Mouse (Mus musculus) thymus, adult 2 months (tissue): ENCODE measurements at regions not wholly inside any gene's neighbourhood (a gene's known extent, or its start where the extent isn't known, plus 50 kb on each side); places are given as distances from the start of the nearest gene placed in this dataset.
"Not testable (repeated sequence)": the region's sequence is repeated elsewhere in the genome, so short reads cannot be mapped to it uniquely, and the experiment has no call there.

Experiments
- DNase-seq: peaks from one replicate; pipeline ENCODE4 v3.0.0; 2021
- H3K27ac ChIP-seq: fragments of 200-500 bp; 2 replicates; pipeline ENCODE4 v1.5.1; 2012; ENCODE audit warnings: low read length, control low read depth; ENCODE audit not compliant: control insufficient read depth, insufficient read depth
- H3K27me3 ChIP-seq: fragments of 200-500 bp; 2 replicates; pipeline ENCODE4 v1.6.1; 2012; ENCODE audit warnings: mild to moderate bottlenecking, low read length, moderate library complexity, mixed read lengths; ENCODE audit not compliant: control insufficient read depth, insufficient read depth
- H3K36me3 ChIP-seq: fragments of 200-500 bp; 2 replicates; pipeline ENCODE4 v1.6.1; 2012; ENCODE audit warnings: mild to moderate bottlenecking, low read length, moderate library complexity; ENCODE audit not compliant: control insufficient read depth, insufficient read depth
- H3K4me1 ChIP-seq: fragments of 200-500 bp; replicated peaks from 2 replicates; pipeline ENCODE4 v1.6.1; 2012; ENCODE audit warnings: low read length; ENCODE audit not compliant: control insufficient read depth, insufficient read depth
- H3K4me3 ChIP-seq: fragments of 200-500 bp; 2 replicates; pipeline ENCODE4 v1.5.1; 2012; ENCODE audit warnings: mild to moderate bottlenecking, low read length, control low read depth, moderate library complexity; ENCODE audit not compliant: control insufficient read depth, insufficient read depth
- CTCF ChIP-seq: fragments of 200-500 bp; IDR thresholded peaks from 2 replicates; pipeline ENCODE4 v1.5.1; 2012; ENCODE audit warnings: mild to moderate bottlenecking, control low read depth, low read length, moderate library complexity, borderline replicate concordance; ENCODE audit not compliant: control insufficient read depth, poor library complexity, insufficient read depth; ENCODE audit errors: extremely low read depth
- POLR2A ChIP-seq: fragments of 200-500 bp; IDR thresholded peaks from 2 replicates; pipeline ENCODE4 v1.6.1; 2012; ENCODE audit warnings: mild to moderate bottlenecking, low read length, control low read depth, moderate library complexity; ENCODE audit not compliant: control insufficient read depth, poor library complexity, insufficient read depth; ENCODE audit errors: extremely low read depth
- WGBS: fragments of 180-500 bp; shearing (Covaris S2); methylation state at CpG from one replicate; pipeline ENCODE4 v1.1.7; 2018; 5-methylcytosine and 5-hydroxymethylcytosine counted together

DNA sequence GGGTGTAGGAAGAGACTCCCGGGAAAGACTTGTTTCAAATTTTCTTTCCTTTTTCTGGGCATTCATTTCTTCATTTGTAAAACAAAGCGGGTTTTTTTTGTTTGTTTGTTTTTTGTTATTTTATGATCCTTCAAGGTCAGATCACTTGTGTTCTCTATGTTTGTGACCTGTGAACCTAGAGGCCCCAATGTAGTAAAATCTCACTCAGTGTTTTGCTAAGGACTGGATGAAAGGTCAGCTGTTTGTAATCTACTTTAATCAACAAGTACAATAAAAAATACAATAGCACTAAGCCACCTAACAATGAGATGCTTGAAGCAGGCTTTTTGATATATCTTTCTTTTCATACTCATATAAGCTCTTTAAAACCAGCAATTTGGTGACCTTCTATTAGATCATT, 91.3 kb downstream of the Dusp6 start:
- WGBS = 86% methylated on average over 2 of the region's 2 CpGs
- no peak for TF ChIP-seq POLR2A
- no peak for TF ChIP-seq CTCF
- no peak for DNase-seq
- Histone ChIP-seq H3K4me3 (no peak overlapping the region), H3K36me3 (no peaks in the 10 kb centered on the region), H3K27me3 (no peaks in the 10 kb centered on the region), H3K27ac (no peak overlapping the region), H3K4me1 (0 out of 2 replicates have a peak, but pooled peaks cover 4% of the 10 kb centered on the region)

DNA sequence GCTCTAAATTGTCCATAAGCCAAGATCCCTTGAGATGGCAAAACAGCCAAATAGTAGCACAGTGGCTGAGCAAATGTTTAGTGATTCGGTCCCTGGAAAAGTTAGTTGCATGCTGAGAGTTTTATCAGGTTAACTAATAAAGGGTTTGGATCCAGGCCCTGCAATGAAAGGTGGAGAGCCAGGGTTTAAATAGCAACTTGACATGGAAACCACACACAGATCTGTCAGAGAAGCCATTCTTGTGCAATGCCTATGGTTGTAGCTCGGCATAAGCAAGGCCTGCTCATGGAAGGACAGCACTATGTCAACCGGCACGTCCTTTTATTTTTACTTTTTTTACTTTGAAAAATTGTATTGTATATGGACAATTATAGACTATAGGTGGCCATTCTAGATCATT, 92.3 kb downstream of the Dusp6 start:
- 94% methylated on average over 4 of the region's 4 CpGs for WGBS
- Histone ChIP-seq H3K27me3 (no peaks in the 10 kb centered on the region), H3K4me3 (no peak overlapping the region), H3K36me3 (no peaks in the 10 kb centered on the region), H3K4me1 (0 out of 2 replicates have a peak, but pooled peaks cover 4% of the 10 kb centered on the region), H3K27ac (no peak overlapping the region)
- DNase-seq = no peak
- TF ChIP-seq POLR2A (no peak), CTCF (no peak)

GRCm38 (mm10) chr10:99356221-99356620, 93.2 kb downstream of the Dusp6 start:
- H3K4me1 ChIP-seq = 0 out of 2 replicates have a peak, but pooled peaks cover 4% of the 10 kb centered on the region
- no peaks in the 10 kb centered on the region for H3K36me3 ChIP-seq
- 98% methylated on average over 5 of the region's 5 CpGs for WGBS
- H3K27ac ChIP-seq = no peak overlapping the region
- TF ChIP-seq CTCF = no peak
- no peak for TF ChIP-seq POLR2A
- H3K4me3 ChIP-seq = no peak overlapping the region
- no peaks in the 10 kb centered on the region for H3K27me3 ChIP-seq
- no peak for DNase-seq

DNA sequence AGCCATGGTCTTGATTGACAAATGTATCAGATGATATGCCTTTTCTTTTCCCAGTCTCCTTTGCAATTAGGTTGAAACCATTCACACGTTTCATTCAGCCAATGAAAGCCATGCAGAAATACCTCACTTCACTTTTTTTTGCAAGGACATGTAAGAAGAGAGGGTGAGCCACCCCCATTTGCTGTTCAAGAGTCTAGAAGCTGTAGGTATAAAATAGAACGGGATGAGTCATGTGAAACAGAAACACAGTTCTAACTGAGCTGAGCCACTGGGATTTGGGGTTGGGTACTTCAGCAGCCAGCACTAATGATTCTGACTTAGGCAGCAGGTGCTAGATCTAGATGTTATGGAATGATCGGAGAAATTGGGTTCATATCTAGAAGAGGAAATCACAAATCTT, 93.9 kb downstream of the Dusp6 start:
- Histone ChIP-seq H3K4me3 (no peak overlapping the region), H3K27ac (no peak overlapping the region), H3K4me1 (0 out of 2 replicates have a peak, but pooled peaks cover 4% of the 10 kb centered on the region), H3K36me3 (no peaks in the 10 kb centered on the region), H3K27me3 (no peaks in the 10 kb centered on the region)
- TF ChIP-seq POLR2A = no peak
- 85% methylated on average over 3 of the region's 3 CpGs for WGBS
- no peak for DNase-seq

DNA sequence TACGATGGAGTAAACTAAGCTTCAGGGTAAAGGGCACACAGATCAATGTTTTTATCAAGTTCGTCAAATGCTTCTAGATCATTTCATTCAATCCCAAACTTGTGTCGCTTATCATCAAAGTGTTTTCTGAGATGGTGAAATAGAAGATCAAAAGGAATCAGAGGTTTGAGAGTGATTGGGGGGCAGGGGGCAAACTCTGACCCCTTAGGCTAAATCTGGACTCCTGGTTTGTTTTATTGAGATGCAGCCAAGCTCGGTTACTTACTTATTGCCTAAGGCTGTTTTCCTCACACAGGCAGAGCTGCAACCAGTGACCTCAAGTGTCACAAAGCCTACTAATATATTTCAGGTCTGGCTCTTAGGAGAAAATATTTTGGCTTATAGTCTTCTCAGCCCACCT, 94.3 kb downstream of the Dusp6 start:
- no peak overlapping the region for H3K27ac ChIP-seq
- DNase-seq = no peak
- TF ChIP-seq CTCF (no peak), POLR2A (no peak)
- H3K27me3 ChIP-seq = no peaks in the 10 kb centered on the region
- 94% methylated on average over 4 of the region's 4 CpGs for WGBS
- no peaks in the 10 kb centered on the region for H3K36me3 ChIP-seq
- H3K4me3 ChIP-seq = no peak overlapping the region
- 0 out of 2 replicates have a peak, but pooled peaks cover 4% of the 10 kb centered on the region for H3K4me1 ChIP-seq

- WGBS = 72% methylated on average over 1 of the region's 1 CpGs
- H3K4me1 ChIP-seq = 0 out of 2 replicates have a peak, but pooled peaks cover 4% of the 10 kb centered on the region
- no peak for TF ChIP-seq POLR2A
- TF ChIP-seq CTCF = no peak
Measured at GRCm38 (mm10) chr10:99358256-99358655, 95.2 kb downstream of the Dusp6 start.

GRCm38 (mm10) chr10:99359439-99359866, 96.4 kb downstream of the Dusp6 start:
- Histone ChIP-seq H3K27ac (no peak overlapping the region), H3K4me1 (no peaks in the 10 kb centered on the region), H3K36me3 (no peaks in the 10 kb centered on the region), H3K27me3 (no peaks in the 10 kb centered on the region), H3K4me3 (no peak overlapping the region)
- no peak for DNase-seq
- 96% methylated on average over 2 of the region's 2 CpGs for WGBS
- TF ChIP-seq CTCF (no peak), POLR2A (no peak)

More at GRCm38 (mm10) chr10:99358256-99358655, 95.2 kb downstream of the Dusp6 start:
- Histone ChIP-seq H3K36me3 (no peaks in the 10 kb centered on the region), H3K4me3 (no peak overlapping the region), H3K27ac (no peak overlapping the region), H3K27me3 (no peaks in the 10 kb centered on the region)
- DNase-seq = no peak

DNA sequence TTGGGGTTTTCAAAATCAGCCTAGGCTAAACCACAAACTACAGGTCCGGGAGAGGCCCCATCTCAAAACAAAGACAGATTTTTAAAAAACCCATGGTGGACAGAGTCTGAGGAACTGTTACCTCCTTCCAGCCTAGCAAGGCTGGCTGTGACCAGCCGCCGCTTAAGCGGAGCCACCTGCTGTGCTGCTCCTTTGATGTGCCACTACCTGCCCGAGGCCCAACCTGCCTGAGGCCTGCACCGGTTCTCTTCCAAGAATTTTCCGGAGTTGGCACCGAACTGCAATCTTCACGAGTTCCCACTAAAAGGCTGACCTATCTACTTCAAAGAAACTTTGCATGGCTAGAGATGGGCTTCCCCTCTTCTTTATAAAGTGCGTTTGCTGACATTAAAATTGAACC, 97.6 kb downstream of the Dusp6 start:
- not testable (repeated sequence) for H3K27ac ChIP-seq, H3K36me3 ChIP-seq, H3K27me3 ChIP-seq, DNase-seq, H3K4me1 ChIP-seq, H3K4me3 ChIP-seq
- WGBS = 62% methylated on average over 10 of the region's 10 CpGs
